Mouse (Mus musculus) spleen, adult 2 months (tissue): ENCODE measurements at regions not wholly inside any gene's neighbourhood (a gene's known extent, or its start where the extent isn't known, plus 50 kb on each side); places are given as distances from the start of the nearest gene placed in this dataset.

ENCODE experiments used
- CTCF ChIP-seq: fragments of 200-500 bp; IDR thresholded peaks from 2 replicates; pipeline ENCODE4 v1.5.1; 2011; ENCODE audit warnings: mild to moderate bottlenecking, inconsistent platforms; ENCODE audit not compliant: insufficient read depth, insufficient read length, insufficient replicate concordance; ENCODE audit errors: extremely low read depth
- POLR2A ChIP-seq: fragments of 200-500 bp; IDR thresholded peaks from 2 replicates; pipeline ENCODE4 v1.6.1; 2011; ENCODE audit warnings: low read depth, low read length, inconsistent platforms

DNA sequence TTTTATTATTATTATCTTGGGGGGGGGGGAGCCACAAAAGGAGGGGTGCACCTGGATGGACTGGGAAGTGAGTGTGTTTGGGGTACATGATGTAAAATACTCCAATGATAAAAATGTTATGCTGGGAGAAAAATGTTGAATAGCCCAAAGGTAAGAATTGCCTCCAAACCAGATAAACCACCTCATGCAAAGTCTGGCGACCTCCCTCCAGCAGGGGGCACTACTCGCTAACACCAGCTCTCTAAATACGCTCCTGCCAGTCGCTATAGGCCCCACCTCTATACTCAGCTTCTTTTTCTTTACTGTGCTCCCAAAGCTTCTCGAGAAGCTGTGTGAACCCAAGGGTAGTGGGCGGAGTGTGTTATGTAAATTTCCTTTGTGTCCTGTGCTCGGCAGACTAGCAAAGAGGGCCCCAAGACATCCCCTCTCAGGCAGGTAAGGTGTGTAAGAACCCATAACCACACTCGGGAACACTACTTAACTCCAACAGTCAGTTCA, 357.0 kb downstream of the Wdr11 start:
- TF ChIP-seq POLR2A (no peak), CTCF (no peak)
